Mouse (Mus musculus): ENCODE data around the gene Rai14. TPM values are rescaled to one million over a fixed set of nuclear protein-coding genes. Genes with fewer than 3 reads are reported as not detected.

Rai14 gene
- total and polyA plus RNA-seq, 3 experiments = not detected

DNA sequence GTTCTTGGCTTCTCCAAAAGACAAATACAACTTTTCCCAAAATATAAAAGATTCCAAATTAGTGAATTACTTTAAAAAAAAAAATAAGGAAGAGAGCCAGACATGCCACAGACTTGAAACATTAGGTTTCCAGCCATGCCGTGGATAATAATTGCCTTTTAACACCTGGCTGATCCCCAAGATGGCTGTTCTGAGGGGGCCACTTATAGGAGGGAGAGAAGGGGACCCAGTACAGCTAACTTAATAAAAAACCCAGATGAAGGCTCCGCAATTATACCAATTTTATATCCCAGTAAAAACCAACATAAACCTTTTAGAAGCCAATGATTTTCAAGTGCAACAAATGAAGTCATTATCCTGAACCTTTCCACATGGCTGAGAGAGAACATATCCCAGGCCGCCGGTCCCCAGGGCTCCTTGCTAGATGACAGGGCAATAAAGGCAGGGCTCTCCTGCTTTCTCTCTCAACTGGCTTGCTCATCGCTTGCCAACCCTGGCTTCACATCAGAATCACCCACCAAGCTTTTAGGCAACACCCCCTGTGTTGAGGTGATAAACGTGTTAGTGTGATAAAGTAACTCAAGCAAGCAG lies 105.8 kb downstream of the Rai14 start:
- no peak overlapping the region for H3K4me3 ChIP-seq (ENCODE audit: control insufficient read depth in 1 of 2, insufficient read depth in 1 of 2, low read depth in 2 of 2, low read length in 2 of 2)
- H3K79me2 ChIP-seq (ENCODE audit: control insufficient read depth, insufficient read depth, low read length, poor library complexity) = no peaks in the 10 kb centered on the region
- H3K9me3 ChIP-seq (replicated peaks; ENCODE audit: insufficient read depth, low read length) = no peaks in the 10 kb centered on the region
- H3K4me1 ChIP-seq (ENCODE audit: control insufficient read depth in 1 of 2, insufficient read depth in 2 of 2, low read length in 2 of 2) = no peaks in the 10 kb centered on the region
- H3K27me3 ChIP-seq (ENCODE audit: control insufficient read depth in 1 of 2, insufficient read depth in 2 of 2, low read length in 2 of 2) = no peaks in the 10 kb centered on the region
- no peak for DNase-seq (ENCODE audit: low read depth, low spot score)
- no peak overlapping the region for H3K9ac ChIP-seq (ENCODE audit: control insufficient read depth, low read depth, low read length, poor library complexity, severe bottlenecking)
- H3K36me3 ChIP-seq (ENCODE audit: control insufficient read depth in 1 of 2, insufficient read depth in 2 of 2, low read length in 2 of 2) = no peaks in the 10 kb centered on the region
- H3K27ac ChIP-seq (ENCODE audit: control insufficient read depth, low read depth, low read length) = no peak overlapping the region
- TF ChIP-seq ETS1 (IDR thresholded peaks at IDR 0.05; ENCODE audit: low read depth, low read length) (no peak), MYB (IDR thresholded peaks at IDR 0.05; ENCODE audit: low read depth, low read length) (no peak), CTCF (IDR thresholded peaks at IDR 0.05 in 2 of 3, conservative IDR thresholded peaks at IDR 0.05 in 1 of 3; ENCODE audit: control insufficient read depth in 1 of 3, insufficient read depth in 1 of 3, low read depth in 2 of 3, low read length in 3 of 3, poor library complexity in 1 of 3, severe bottlenecking in 1 of 3) (no peak), TBP (IDR thresholded peaks at IDR 0.05; ENCODE audit: low read depth, low read length) (no peak), POLR2AphosphoS5 (IDR thresholded peaks at IDR 0.05; ENCODE audit: borderline replicate concordance, low read depth, low read length) (no peak), MAZ (IDR thresholded peaks at IDR 0.05; ENCODE audit: low read depth, low read length) (no peak), CHD2 (IDR thresholded peaks at IDR 0.05; ENCODE audit: low read length) (no peak), ZMIZ1 (IDR thresholded peaks at IDR 0.05; ENCODE audit: low read depth, low read length) (no peak), HCFC1 (IDR thresholded peaks at IDR 0.05; ENCODE audit: low read depth, low read length) (no peak), GATA1 (IDR thresholded peaks at IDR 0.05; ENCODE audit: low read depth, low read length) (no peak), MEF2A (IDR thresholded peaks at IDR 0.05; ENCODE audit: extremely low read depth, insufficient replicate concordance, low read depth, low read length, poor library complexity, severe bottlenecking) (no peak), SIN3A (IDR thresholded peaks at IDR 0.05; ENCODE audit: low read length) (no peak)

DNA sequence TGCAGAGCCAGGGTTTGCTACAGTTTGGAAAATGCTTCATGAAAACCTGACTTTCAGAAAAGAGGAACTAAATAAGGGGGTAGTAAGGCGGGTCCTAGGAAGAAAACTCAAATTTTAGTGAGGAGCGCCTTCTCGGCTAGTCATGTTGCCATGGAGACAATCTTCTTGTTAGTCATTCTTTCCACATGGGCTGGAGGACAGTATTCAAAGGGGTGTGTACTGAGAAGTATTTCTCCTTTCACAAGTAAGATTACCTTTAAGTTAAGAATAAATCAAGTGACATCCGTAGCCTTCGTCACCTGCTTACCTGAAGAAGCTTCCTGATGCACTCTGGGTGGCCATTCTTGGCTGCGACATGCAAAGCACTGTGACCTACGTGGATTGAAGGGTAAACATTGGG lies 115.0 kb downstream of the Rai14 start:
- Histone ChIP-seq H3K27ac (ENCODE audit: control insufficient read depth, low read depth, low read length) (no peak overlapping the region), H3K9me3 (replicated peaks; ENCODE audit: insufficient read depth, low read length) (no peaks in the 10 kb centered on the region), H3K79me2 (ENCODE audit: control insufficient read depth, insufficient read depth, low read length, poor library complexity) (no peaks in the 10 kb centered on the region), H3K9ac (ENCODE audit: control insufficient read depth, low read depth, low read length, poor library complexity, severe bottlenecking) (no peak overlapping the region), H3K36me3 (ENCODE audit: control insufficient read depth in 1 of 2, insufficient read depth in 2 of 2, low read length in 2 of 2) (peaks cover 0 to 5% of the 10 kb centered on the region in 2 experiments; a peak in 2 of 4 replicates), H3K4me1 (ENCODE audit: control insufficient read depth in 1 of 2, insufficient read depth in 2 of 2, low read length in 2 of 2) (peaks cover 0 to 9% of the 10 kb centered on the region in 2 experiments; a peak in 2 of 4 replicates), H3K4me3 (ENCODE audit: control insufficient read depth in 1 of 2, insufficient read depth in 1 of 2, low read depth in 2 of 2, low read length in 2 of 2) (no peak overlapping the region), H3K27me3 (ENCODE audit: control insufficient read depth in 1 of 2, insufficient read depth in 2 of 2, low read length in 2 of 2) (no peaks in the 10 kb centered on the region)
- peak; percentile 94 for DNase-seq (ENCODE audit: low read depth, low spot score)
- TF ChIP-seq TCF12 (IDR thresholded peaks at IDR 0.05; ENCODE audit: low read depth, low read length) = no peak
- TF ChIP-seq CHD2 (IDR thresholded peaks at IDR 0.05; ENCODE audit: low read length) = no peak
- no peak for TF ChIP-seq RCOR1 (IDR thresholded peaks at IDR 0.05; ENCODE audit: low read depth, low read length)
- no peak for TF ChIP-seq MYB (IDR thresholded peaks at IDR 0.05; ENCODE audit: low read depth, low read length)
- no peak for TF ChIP-seq KAT2A (conservative IDR thresholded peaks at IDR 0.05; ENCODE audit: low read depth, low read length)
- TF ChIP-seq GABPA (IDR thresholded peaks at IDR 0.05; ENCODE audit: low read depth, low read length) = no peak
- no peak for TF ChIP-seq ZC3H11A (IDR thresholded peaks at IDR 0.05; ENCODE audit: low read depth, low read length)
- no peak for TF ChIP-seq USF2 (IDR thresholded peaks at IDR 0.05; ENCODE audit: borderline replicate concordance in 1 of 2, insufficient read depth in 1 of 2, low read depth in 1 of 2, low read length in 2 of 2)
- TF ChIP-seq MAX (IDR thresholded peaks at IDR 0.05; ENCODE audit: low read length) = no peak
- TF ChIP-seq ZKSCAN1 (IDR thresholded peaks at IDR 0.05; ENCODE audit: low read depth, low read length) = no peak
- TF ChIP-seq TBP (IDR thresholded peaks at IDR 0.05; ENCODE audit: low read depth, low read length) = no peak
- TF ChIP-seq GATA1 (IDR thresholded peaks at IDR 0.05; ENCODE audit: low read depth, low read length) = peak; percentile 82
- no peak for TF ChIP-seq CTCF (IDR thresholded peaks at IDR 0.05 in 2 of 3, conservative IDR thresholded peaks at IDR 0.05 in 1 of 3; ENCODE audit: control insufficient read depth in 1 of 3, insufficient read depth in 1 of 3, low read depth in 2 of 3, low read length in 3 of 3, poor library complexity in 1 of 3, severe bottlenecking in 1 of 3)
- peak; percentile 84 for TF ChIP-seq SIN3A (IDR thresholded peaks at IDR 0.05; ENCODE audit: low read length)
- no peak for TF ChIP-seq CHD1 (IDR thresholded peaks at IDR 0.05; ENCODE audit: low read depth, low read length)
- TF ChIP-seq ZMIZ1 (IDR thresholded peaks at IDR 0.05; ENCODE audit: low read depth, low read length) = no peak
- no peak for TF ChIP-seq BHLHE40 (IDR thresholded peaks at IDR 0.05; ENCODE audit: borderline replicate concordance, low read depth, low read length)
- TF ChIP-seq ELF1 (IDR thresholded peaks at IDR 0.05; ENCODE audit: low read depth, low read length) = no peak
- no peak for TF ChIP-seq NRF1 (IDR thresholded peaks at IDR 0.05; ENCODE audit: insufficient read depth, low read depth, low read length, poor library complexity, severe bottlenecking)
- no peak for TF ChIP-seq USF1 (IDR thresholded peaks at IDR 0.05; ENCODE audit: low read depth, low read length)
- TF ChIP-seq SMC3 (IDR thresholded peaks at IDR 0.05; ENCODE audit: low read depth, low read length) = no peak
- TF ChIP-seq EP300 (IDR thresholded peaks at IDR 0.05; ENCODE audit: low read depth in 1 of 2, low read length in 2 of 2) = peak; percentile 5 to 77; a peak in 1 of 4 replicates
- TF ChIP-seq E2F4 (IDR thresholded peaks at IDR 0.05; ENCODE audit: borderline replicate concordance, low read depth, low read length) = no peak
- TF ChIP-seq UBTF (IDR thresholded peaks at IDR 0.05; ENCODE audit: borderline replicate concordance, insufficient read depth, low read depth, low read length) = no peak

All from MEL (cell line).